Mouse (Mus musculus): ENCODE measurements around the gene Icam5. TPM values are rescaled to one million over a fixed set of nuclear protein-coding genes. Genes with fewer than 3 reads are reported as not detected.
"Not testable (repeated sequence)": the region's sequence is repeated elsewhere in the genome, so short reads cannot be mapped to it uniquely, and the experiment has no call there.

Gene Icam5
- polyA plus RNA-seq, 1 experiment: 1.1 TPM

DNA sequence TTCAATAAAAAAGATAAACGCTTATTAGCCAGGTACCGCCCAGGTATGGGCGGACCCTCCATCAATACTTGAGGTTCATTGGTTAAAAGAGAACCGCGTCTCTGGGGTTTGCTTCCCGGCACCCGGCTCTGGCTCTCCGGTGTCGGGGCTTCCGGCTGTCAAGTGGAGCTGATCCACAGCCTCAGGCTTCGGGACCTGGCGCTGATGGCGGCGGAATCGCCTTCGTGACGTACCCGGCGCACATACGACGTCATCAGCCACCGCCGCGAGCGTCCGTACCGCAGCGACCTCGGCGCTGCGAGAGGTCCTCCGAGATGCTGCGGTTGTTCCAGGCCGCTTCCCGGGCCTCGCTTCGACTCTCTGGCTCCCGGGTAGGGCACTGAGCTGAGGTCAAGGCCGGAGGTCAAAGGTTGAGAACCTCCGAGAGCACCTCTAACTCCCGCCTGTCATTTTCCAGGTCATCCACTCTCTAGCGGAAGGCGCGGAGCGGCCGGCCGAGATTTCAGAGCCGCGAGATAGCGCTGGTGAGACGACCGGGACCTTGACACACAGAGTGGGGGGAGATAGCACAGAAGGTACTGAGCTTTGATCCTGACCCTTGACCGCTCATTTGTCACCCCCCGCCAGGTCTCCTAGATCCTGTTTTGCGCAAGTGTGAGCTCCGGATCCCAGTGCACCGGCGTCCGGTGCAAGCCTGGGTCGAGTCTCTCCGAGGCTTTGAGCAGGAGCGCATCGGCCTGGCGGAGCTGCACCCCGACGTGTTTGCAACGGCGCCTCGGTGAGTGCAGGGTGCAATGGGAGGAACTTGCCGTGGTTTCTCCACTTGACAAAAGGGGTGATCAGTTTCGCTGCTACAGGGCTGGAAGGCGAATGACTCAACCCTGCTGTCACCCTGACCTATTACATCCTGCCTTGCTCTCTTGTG lies 29.0 kb upstream of the Icam5 start, which contains the start of gene Mrpl4:
TSS of gene Mrpl4 (plus strand) at position 112 of the 925 bp plus-strand sequence.
- H3K36me3 ChIP-seq (ENCODE audit: control insufficient read depth, insufficient read depth, low read length): peaks cover 15% of the 10 kb centered on the region
- H3K27ac ChIP-seq (ENCODE audit: insufficient read depth, low read length): peak within 1 kb of the TSS; percentile 76
- no peaks in the 10 kb centered on the region for H3K27me3 ChIP-seq (ENCODE audit: control insufficient read depth, insufficient read depth, low read length)
- WGBS: under 1% methylated on average over 72 of the region's 72 CpGs
- peak; percentile 61 to 78 for DNase-seq (ENCODE audit: low read depth in 1 of 2, low spot score in 2 of 2)
- no peak for TF ChIP-seq CTCF (IDR thresholded peaks at IDR 0.05; ENCODE audit: extremely low read depth, insufficient read depth, insufficient read length, insufficient replicate concordance)
- peak; percentile 75 for TF ChIP-seq POLR2A (IDR thresholded peaks at IDR 0.05; ENCODE audit: low read depth, low read length)
- no peaks in the 10 kb centered on the region; the same call in 1 of the 2 replicates for H3K4me1 ChIP-seq (ENCODE audit: control insufficient read depth, insufficient read depth, insufficient read length)
- peak within 1 kb of the TSS; percentile 81 for H3K4me3 ChIP-seq (ENCODE audit: extremely low read depth, insufficient read depth, insufficient read length)

- Histone ChIP-seq H3K4me1 (ENCODE audit: control insufficient read depth, insufficient read depth, insufficient read length) (no peaks in the 10 kb centered on the region; the same call in 1 of the 2 replicates), H3K27ac (ENCODE audit: insufficient read depth, low read length) (no peak overlapping the region), H3K27me3 (ENCODE audit: control insufficient read depth, insufficient read depth, low read length) (no peaks in the 10 kb centered on the region), H3K36me3 (ENCODE audit: control insufficient read depth, insufficient read depth, low read length) (peaks cover 19% of the 10 kb centered on the region), H3K4me3 (ENCODE audit: extremely low read depth, insufficient read depth, insufficient read length) (no peak overlapping the region)
- WGBS: 92% methylated on average over 10 of the region's 10 CpGs
- no peak for DNase-seq (ENCODE audit: low read depth in 1 of 2, low spot score in 2 of 2)
- TF ChIP-seq CTCF (IDR thresholded peaks at IDR 0.05; ENCODE audit: extremely low read depth, insufficient read depth, insufficient read length, insufficient replicate concordance): no peak
- no peak for TF ChIP-seq POLR2A (IDR thresholded peaks at IDR 0.05; ENCODE audit: low read depth, low read length)
Measured at GRCm38 (mm10) chr9:21007313-21007952, 24.4 kb upstream of the Icam5 start.

GRCm38 (mm10) chr9:21008007-21008406 lies 23.9 kb upstream of the Icam5 start:
- H3K4me3 ChIP-seq (ENCODE audit: extremely low read depth, insufficient read depth, insufficient read length): no peak overlapping the region
- no peak for DNase-seq (ENCODE audit: low read depth in 1 of 2, low spot score in 2 of 2)
- H3K27me3 ChIP-seq (ENCODE audit: control insufficient read depth, insufficient read depth, low read length): no peaks in the 10 kb centered on the region
- WGBS: 87% methylated on average over 7 of the region's 7 CpGs
- no peaks in the 10 kb centered on the region; the same call in 1 of the 2 replicates for H3K4me1 ChIP-seq (ENCODE audit: control insufficient read depth, insufficient read depth, insufficient read length)
- no peak overlapping the region for H3K27ac ChIP-seq (ENCODE audit: insufficient read depth, low read length)
- peaks cover 19% of the 10 kb centered on the region for H3K36me3 ChIP-seq (ENCODE audit: control insufficient read depth, insufficient read depth, low read length)
- no peak for TF ChIP-seq POLR2A (IDR thresholded peaks at IDR 0.05; ENCODE audit: low read depth, low read length)
- 0 out of 2 replicates have a peak, but pooled peaks have one; percentile 6 for TF ChIP-seq CTCF (IDR thresholded peaks at IDR 0.05; ENCODE audit: extremely low read depth, insufficient read depth, insufficient read length, insufficient replicate concordance)

GRCm38 (mm10) chr9:21010362-21010761 lies 21.5 kb upstream of the Icam5 start:
- WGBS: 75% methylated on average over 2 of the region's 2 CpGs
- no peaks in the 10 kb centered on the region for H3K27me3 ChIP-seq (ENCODE audit: control insufficient read depth, insufficient read depth, low read length)
- no peak overlapping the region for H3K27ac ChIP-seq (ENCODE audit: insufficient read depth, low read length)
- peaks cover 2% of the 10 kb centered on the region; the same call in 1 of the 2 replicates for H3K4me1 ChIP-seq (ENCODE audit: control insufficient read depth, insufficient read depth, insufficient read length)
- no peak for DNase-seq (ENCODE audit: low read depth in 1 of 2, low spot score in 2 of 2)
- peaks cover 16% of the 10 kb centered on the region for H3K36me3 ChIP-seq (ENCODE audit: control insufficient read depth, insufficient read depth, low read length)
- no peak overlapping the region for H3K4me3 ChIP-seq (ENCODE audit: extremely low read depth, insufficient read depth, insufficient read length)
- TF ChIP-seq CTCF (IDR thresholded peaks at IDR 0.05; ENCODE audit: extremely low read depth, insufficient read depth, insufficient read length, insufficient replicate concordance): no peak
- TF ChIP-seq POLR2A (IDR thresholded peaks at IDR 0.05; ENCODE audit: low read depth, low read length): no peak

GRCm38 (mm10) chr9:21010939-21011541 lies 20.8 kb upstream of the Icam5 start:
- H3K27me3 ChIP-seq (ENCODE audit: control insufficient read depth, insufficient read depth, low read length); DNase-seq (ENCODE audit: low read depth in 1 of 2, low spot score in 2 of 2); H3K4me3 ChIP-seq (ENCODE audit: extremely low read depth, insufficient read depth, insufficient read length); H3K27ac ChIP-seq (ENCODE audit: insufficient read depth, low read length); H3K4me1 ChIP-seq (ENCODE audit: control insufficient read depth, insufficient read depth, insufficient read length): not testable (repeated sequence)
- 69% methylated on average over 9 of the region's 9 CpGs for WGBS
- peaks cover 14% of the 10 kb centered on the region for H3K36me3 ChIP-seq (ENCODE audit: control insufficient read depth, insufficient read depth, low read length)

DNA sequence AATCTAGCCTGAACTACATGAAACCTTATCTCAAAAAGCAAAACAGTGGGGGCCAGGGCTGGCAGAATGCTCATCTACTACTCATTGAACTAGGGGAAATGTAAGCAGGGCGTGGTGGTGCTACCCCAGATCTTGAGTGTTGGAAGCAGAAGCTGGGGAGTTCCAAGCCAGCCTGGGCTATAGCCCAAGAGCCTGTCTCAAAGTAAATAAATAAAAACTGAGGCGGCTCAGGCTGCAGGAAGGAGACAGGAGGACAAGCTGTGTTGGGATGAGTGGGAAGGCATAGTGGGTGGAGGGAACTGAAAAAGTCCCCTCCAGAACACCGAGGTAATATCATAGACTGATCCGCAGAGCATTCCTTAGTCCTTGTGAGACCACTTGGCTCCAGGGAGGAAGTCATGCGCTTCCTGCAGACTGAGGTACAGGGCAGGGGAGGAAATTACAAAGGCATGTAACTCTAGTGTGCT lies 20.0 kb upstream of the Icam5 start:
- WGBS: 22% methylated on average over 5 of the region's 5 CpGs
- no peak for TF ChIP-seq CTCF (IDR thresholded peaks at IDR 0.05; ENCODE audit: extremely low read depth, insufficient read depth, insufficient read length, insufficient replicate concordance)
- no peak for TF ChIP-seq POLR2A (IDR thresholded peaks at IDR 0.05; ENCODE audit: low read depth, low read length)
- no peak for DNase-seq (ENCODE audit: low read depth in 1 of 2, low spot score in 2 of 2)
- Histone ChIP-seq H3K27ac (ENCODE audit: insufficient read depth, low read length) (no peak overlapping the region), H3K4me3 (ENCODE audit: extremely low read depth, insufficient read depth, insufficient read length) (no peak overlapping the region), H3K36me3 (ENCODE audit: control insufficient read depth, insufficient read depth, low read length) (peaks cover 9% of the 10 kb centered on the region), H3K27me3 (ENCODE audit: control insufficient read depth, insufficient read depth, low read length) (no peaks in the 10 kb centered on the region), H3K4me1 (ENCODE audit: control insufficient read depth, insufficient read depth, insufficient read length) (peaks cover 2% of the 10 kb centered on the region; the same call in 1 of the 2 replicates)

Measured in spleen, adult 2 months (tissue).